Mouse (Mus musculus): ENCODE data around the gene Trhr2.

DNA sequence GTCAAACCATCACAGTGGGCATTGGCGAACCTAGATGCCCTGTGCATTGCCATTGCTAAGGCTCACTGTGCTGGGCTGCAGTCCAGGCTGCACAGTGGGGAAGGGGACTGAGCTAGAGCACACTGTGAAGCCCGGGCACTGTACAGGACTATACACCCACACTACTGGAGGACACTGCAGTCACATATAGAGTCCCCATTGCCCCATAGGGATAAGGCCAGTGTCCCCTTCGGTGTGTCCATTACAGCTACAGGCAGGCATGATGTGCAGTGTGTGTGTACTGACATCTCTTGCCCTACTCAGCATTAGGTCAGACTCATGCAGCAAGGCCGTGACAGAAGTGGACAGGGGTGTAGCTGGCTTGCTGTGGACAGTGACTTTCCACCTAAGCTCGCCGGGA, 18.8 kb downstream of the Trhr2 start:
- TF ChIP-seq CTCF (IDR thresholded peaks at IDR 0.05; ENCODE audit: control insufficient read depth, insufficient read depth, insufficient replicate concordance, low read depth, low read length) (no peak), POLR2A (IDR thresholded peaks at IDR 0.05; ENCODE audit: control insufficient read depth, low read depth, low read length) (no peak)
